Mouse (Mus musculus): ENCODE measurements around the gene 5730409E04Rik.
A peak's percentile ranks its signal among the peaks of the same experiment; 100 is the strongest.

Gene 5730409E04Rik

GRCm38 (mm10) chr4:126609606-126610181, at the start of gene 5730409E04Rik:
5730409E04Rik (plus strand) TSS chr4:126609818.
- Histone ChIP-seq H3K27me3 (ENCODE audit: control insufficient read depth, insufficient read depth, low read length, poor library complexity, severe bottlenecking) (no peaks in the 10 kb centered on the region), H3K36me3 (ENCODE audit: control insufficient read depth, insufficient read depth, low read length, poor library complexity, severe bottlenecking) (no peaks in the 10 kb centered on the region)
- DNase-seq (ENCODE audit: low read depth, low spot score), result peak; percentile 38

GRCm38 (mm10) chr4:126563798-126564197, 45.8 kb upstream of the 5730409E04Rik start:
- DNase-seq (ENCODE audit: low read depth, low spot score), result no peak
- H3K36me3 ChIP-seq (ENCODE audit: control insufficient read depth, insufficient read depth, low read length, poor library complexity, severe bottlenecking), result no peaks in the 10 kb centered on the region
- no peaks in the 10 kb centered on the region for H3K27me3 ChIP-seq (ENCODE audit: control insufficient read depth, insufficient read depth, low read length, poor library complexity, severe bottlenecking)

DNA sequence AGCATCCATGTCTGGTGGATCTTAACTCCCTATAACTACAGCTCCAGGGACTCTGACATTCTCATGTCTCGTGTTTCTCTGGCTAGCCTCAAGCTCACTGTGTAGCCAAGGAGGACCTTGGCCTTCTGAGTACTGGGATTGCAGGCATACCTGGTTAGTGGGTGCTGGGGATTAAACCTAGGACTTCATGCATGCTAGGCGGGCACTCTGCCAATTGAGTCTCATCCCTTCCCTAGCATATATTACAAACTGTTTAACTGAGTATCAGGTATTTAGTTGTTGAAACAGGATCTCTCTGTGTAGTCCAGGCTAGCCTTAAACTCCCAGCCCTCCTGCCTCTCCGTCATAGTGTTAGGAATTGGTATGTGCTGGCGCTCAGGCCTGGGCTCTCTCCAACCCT, 42.4 kb upstream of the 5730409E04Rik start:
- no peak for DNase-seq (ENCODE audit: low read depth, low spot score)
- H3K36me3 ChIP-seq (ENCODE audit: control insufficient read depth, insufficient read depth, low read length, poor library complexity, severe bottlenecking), result no peaks in the 10 kb centered on the region
- H3K27me3 ChIP-seq (ENCODE audit: control insufficient read depth, insufficient read depth, low read length, poor library complexity, severe bottlenecking), result no peaks in the 10 kb centered on the region

DNA sequence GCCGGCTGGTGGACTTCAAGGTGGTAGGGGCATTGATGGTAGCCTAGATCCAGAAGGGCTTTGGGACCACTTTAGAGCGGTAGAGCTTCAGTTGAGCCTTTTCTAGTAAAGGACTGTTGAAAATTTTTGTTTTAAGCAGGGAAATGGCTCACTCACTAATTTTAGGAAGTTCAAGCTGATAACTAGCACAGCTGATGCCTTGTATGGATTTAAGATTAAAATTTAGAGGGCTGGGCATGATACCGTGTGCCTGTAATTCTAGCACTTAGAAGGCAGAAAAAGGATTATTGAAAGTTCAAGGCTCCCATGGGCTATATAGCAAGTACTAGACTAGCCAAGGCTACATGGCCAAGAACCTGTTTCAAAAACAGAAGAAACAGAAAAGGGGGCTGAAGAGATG, 39.8 kb upstream of the 5730409E04Rik start:
- no peak for DNase-seq (ENCODE audit: low read depth, low spot score)
- H3K36me3 ChIP-seq (ENCODE audit: control insufficient read depth, insufficient read depth, low read length, poor library complexity, severe bottlenecking), result no peaks in the 10 kb centered on the region
- H3K27me3 ChIP-seq (ENCODE audit: control insufficient read depth, insufficient read depth, low read length, poor library complexity, severe bottlenecking), result no peaks in the 10 kb centered on the region

DNA sequence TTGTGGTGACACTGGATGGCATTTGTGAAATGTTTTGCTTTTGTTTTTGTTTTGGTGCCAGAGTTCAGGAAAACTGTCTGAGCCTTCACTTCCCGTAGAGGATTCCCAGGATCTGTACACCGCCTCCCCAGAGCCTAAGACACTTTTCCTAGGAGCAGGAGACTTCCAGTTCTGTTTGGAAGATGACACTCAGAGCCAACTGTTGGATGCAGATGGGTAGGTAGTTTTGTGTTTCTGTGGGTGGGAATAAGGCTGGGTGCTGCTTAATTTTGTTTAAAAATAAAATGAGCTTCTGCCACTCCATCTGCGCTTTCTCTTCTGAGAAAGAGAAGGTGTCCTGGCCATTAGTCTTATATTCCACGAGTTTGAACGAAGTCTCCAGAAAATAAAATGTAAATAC, 33.3 kb upstream of the 5730409E04Rik start:
- H3K36me3 ChIP-seq (ENCODE audit: control insufficient read depth, insufficient read depth, low read length, poor library complexity, severe bottlenecking), result no peaks in the 10 kb centered on the region
- no peak for DNase-seq (ENCODE audit: low read depth, low spot score)
- no peaks in the 10 kb centered on the region for H3K27me3 ChIP-seq (ENCODE audit: control insufficient read depth, insufficient read depth, low read length, poor library complexity, severe bottlenecking)

DNA sequence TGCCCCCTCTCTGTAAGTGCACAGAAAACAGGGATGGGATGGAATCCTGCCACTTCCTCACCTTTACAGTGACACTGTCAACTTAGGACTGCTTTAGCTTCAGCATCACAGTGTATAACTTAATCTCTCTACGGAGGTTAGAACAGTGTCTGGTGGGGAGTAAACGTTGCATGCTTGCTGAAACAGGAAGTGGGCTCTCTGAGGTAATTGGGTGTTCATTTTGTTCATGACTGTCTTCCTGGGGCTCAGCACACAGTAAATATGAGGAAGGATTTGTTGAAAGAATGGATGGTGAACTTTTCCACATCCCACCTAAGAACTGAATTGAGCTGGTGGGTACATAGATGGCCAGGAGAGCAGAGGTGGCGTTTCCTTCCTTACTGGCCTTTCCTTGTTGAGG, 31.7 kb upstream of the 5730409E04Rik start:
- Histone ChIP-seq H3K36me3 (ENCODE audit: control insufficient read depth, insufficient read depth, low read length, poor library complexity, severe bottlenecking) (no peaks in the 10 kb centered on the region), H3K27me3 (ENCODE audit: control insufficient read depth, insufficient read depth, low read length, poor library complexity, severe bottlenecking) (no peaks in the 10 kb centered on the region)
- no peak for DNase-seq (ENCODE audit: low read depth, low spot score)

DNA sequence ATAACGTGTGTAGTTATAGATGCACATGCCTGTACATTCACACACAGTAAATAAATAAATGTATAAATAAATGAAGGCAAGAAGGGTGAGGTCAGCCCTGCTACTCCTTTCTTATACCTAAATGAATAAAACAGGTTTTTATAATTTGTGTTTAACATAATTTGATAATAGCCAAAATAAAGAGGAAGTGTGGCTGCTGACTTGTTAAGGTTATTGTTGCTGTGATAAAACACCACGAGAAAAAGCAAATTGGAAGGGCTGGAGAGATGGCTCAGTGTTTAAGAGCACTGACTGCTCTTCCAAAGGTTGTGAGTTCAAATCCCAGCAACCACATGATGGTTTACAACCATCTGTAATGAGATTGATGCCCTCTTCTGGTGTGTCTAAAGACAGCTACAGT, 30.5 kb upstream of the 5730409E04Rik start:
- no peaks in the 10 kb centered on the region for H3K27me3 ChIP-seq (ENCODE audit: control insufficient read depth, insufficient read depth, low read length, poor library complexity, severe bottlenecking)
- no peak for DNase-seq (ENCODE audit: low read depth, low spot score)

DNA sequence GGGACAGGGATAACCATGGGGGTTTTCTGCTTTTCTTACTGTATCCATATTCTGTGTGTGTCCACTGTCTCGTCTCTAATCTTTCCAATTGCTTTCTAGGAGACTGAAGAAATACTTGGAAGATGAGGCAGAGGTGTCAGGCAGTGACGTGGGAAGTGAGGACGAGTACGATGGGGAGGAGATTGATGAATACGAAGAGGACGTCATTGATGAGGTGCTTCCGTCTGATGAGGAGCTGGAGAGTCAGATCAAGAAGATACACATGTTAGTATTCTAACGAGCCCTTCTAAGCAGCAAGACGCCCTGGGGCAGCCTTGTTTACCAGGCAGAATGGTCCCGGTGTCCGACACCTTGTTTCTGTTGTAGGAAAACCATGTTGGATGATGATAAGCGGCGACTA, 23.9 kb upstream of the 5730409E04Rik start:
- no peaks in the 10 kb centered on the region for H3K27me3 ChIP-seq (ENCODE audit: control insufficient read depth, insufficient read depth, low read length, poor library complexity, severe bottlenecking)
- DNase-seq (ENCODE audit: low read depth, low spot score), result no peak
- H3K36me3 ChIP-seq (ENCODE audit: control insufficient read depth, insufficient read depth, low read length, poor library complexity, severe bottlenecking), result 0 out of 2 replicates have a peak, but pooled peaks cover 2% of the 10 kb centered on the region

More for the DNA sequence above, 30.5 kb upstream of the 5730409E04Rik start:
- no peaks in the 10 kb centered on the region for H3K36me3 ChIP-seq (ENCODE audit: control insufficient read depth, insufficient read depth, low read length, poor library complexity, severe bottlenecking)

DNA sequence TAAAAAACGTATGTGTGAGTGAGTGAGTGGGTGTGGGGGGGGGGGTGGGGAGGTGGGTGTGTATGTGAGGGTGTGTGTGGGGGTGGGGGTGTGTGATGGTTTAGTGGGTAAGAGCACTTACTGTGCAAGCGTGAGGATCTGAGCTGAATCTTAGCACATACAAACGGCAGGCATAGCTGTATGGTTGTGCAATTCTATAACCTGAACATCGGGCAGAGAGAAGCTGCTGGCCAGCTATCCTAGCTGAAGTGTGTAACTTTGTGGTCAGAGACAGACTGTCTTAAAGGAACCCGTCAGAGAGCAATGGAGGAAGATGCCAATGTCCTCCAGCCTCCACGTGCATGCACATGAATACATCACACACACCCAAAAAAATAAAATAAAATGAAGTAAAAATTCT, 17.6 kb upstream of the 5730409E04Rik start:
- no peaks in the 10 kb centered on the region for H3K36me3 ChIP-seq (ENCODE audit: control insufficient read depth, insufficient read depth, low read length, poor library complexity, severe bottlenecking)
- H3K27me3 ChIP-seq (ENCODE audit: control insufficient read depth, insufficient read depth, low read length, poor library complexity, severe bottlenecking), result no peaks in the 10 kb centered on the region
- DNase-seq (ENCODE audit: low read depth, low spot score), result no peak

- no peaks in the 10 kb centered on the region for H3K36me3 ChIP-seq (ENCODE audit: control insufficient read depth, insufficient read depth, low read length, poor library complexity, severe bottlenecking)
- H3K27me3 ChIP-seq (ENCODE audit: control insufficient read depth, insufficient read depth, low read length, poor library complexity, severe bottlenecking), result no peaks in the 10 kb centered on the region
- DNase-seq (ENCODE audit: low read depth, low spot score), result peak; percentile 69
These were observed 9.5 kb upstream of the 5730409E04Rik start for GRCm38 (mm10) chr4:126599971-126600754.

GRCm38 (mm10) chr4:126601597-126602444, 7.8 kb upstream of the 5730409E04Rik start:
- H3K36me3 ChIP-seq (ENCODE audit: control insufficient read depth, insufficient read depth, low read length, poor library complexity, severe bottlenecking), result no peaks in the 10 kb centered on the region
- no peak for DNase-seq (ENCODE audit: low read depth, low spot score)
- no peaks in the 10 kb centered on the region for H3K27me3 ChIP-seq (ENCODE audit: control insufficient read depth, insufficient read depth, low read length, poor library complexity, severe bottlenecking)

- no peak for DNase-seq (ENCODE audit: low read depth, low spot score)
- Histone ChIP-seq H3K36me3 (ENCODE audit: control insufficient read depth, insufficient read depth, low read length, poor library complexity, severe bottlenecking) (no peaks in the 10 kb centered on the region), H3K27me3 (ENCODE audit: control insufficient read depth, insufficient read depth, low read length, poor library complexity, severe bottlenecking) (no peaks in the 10 kb centered on the region)
These were observed 7.2 kb upstream of the 5730409E04Rik start for GRCm38 (mm10) chr4:126602445-126602762.

- Histone ChIP-seq H3K27me3 (ENCODE audit: control insufficient read depth, insufficient read depth, low read length, poor library complexity, severe bottlenecking) (no peaks in the 10 kb centered on the region), H3K36me3 (ENCODE audit: control insufficient read depth, insufficient read depth, low read length, poor library complexity, severe bottlenecking) (no peaks in the 10 kb centered on the region)
- DNase-seq (ENCODE audit: low read depth, low spot score), result no peak
These were observed 5.5 kb upstream of the 5730409E04Rik start for GRCm38 (mm10) chr4:126604141-126604540.

- no peak for DNase-seq (ENCODE audit: low read depth, low spot score)
- no peaks in the 10 kb centered on the region for H3K36me3 ChIP-seq (ENCODE audit: control insufficient read depth, insufficient read depth, low read length, poor library complexity, severe bottlenecking)
- H3K27me3 ChIP-seq (ENCODE audit: control insufficient read depth, insufficient read depth, low read length, poor library complexity, severe bottlenecking), result no peaks in the 10 kb centered on the region
These were observed 3.9 kb upstream of the 5730409E04Rik start for GRCm38 (mm10) chr4:126605751-126606150.

- Histone ChIP-seq H3K27me3 (ENCODE audit: control insufficient read depth, insufficient read depth, low read length, poor library complexity, severe bottlenecking) (no peaks in the 10 kb centered on the region), H3K36me3 (ENCODE audit: control insufficient read depth, insufficient read depth, low read length, poor library complexity, severe bottlenecking) (no peaks in the 10 kb centered on the region)
- no peak for DNase-seq (ENCODE audit: low read depth, low spot score)
These were observed 2.4 kb downstream of the 5730409E04Rik start for GRCm38 (mm10) chr4:126611991-126612390.

Data from splenic B cell, adult 2 months (primary cell).